Mouse (Mus musculus) C3H10T1/2 (cell line): ENCODE measurements around the gene Ifnl3. TPM values are rescaled to one million over a fixed set of nuclear protein-coding genes. Genes with fewer than 3 reads are reported as not detected.

Experiments used
- polyA plus RNA-seq, 2 experiments: library from polyadenylated mRNA; unstranded; fragments of >200 nt; fragmentation: generic; extraction: Trizol; gene quantifications; one replicate each; pipeline ENCODE4 v1.2.1; 2012; ENCODE audit warnings: missing spikeins in 2 of 2

The Ifnl3 gene
- polyA plus RNA-seq: not detected

DNA sequence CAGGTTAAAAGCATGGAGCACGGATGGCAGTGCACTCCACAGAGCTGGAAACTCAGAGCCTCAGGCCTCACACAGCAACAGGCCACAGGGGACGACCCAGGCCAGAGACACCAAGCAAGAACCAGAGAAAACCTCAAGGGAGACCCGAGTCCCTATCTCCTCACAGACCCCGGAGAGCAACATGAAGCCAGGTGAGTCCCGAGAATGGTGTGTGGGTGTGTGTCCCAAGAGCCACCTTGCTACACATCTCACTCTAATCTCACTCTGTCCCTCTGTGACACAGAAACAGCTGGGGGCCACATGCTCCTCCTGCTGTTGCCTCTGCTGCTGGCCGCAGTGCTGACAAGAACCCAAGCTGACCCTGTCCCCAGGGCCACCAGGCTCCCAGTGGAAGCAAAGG is at the start of gene Ifnl3:
TSS of gene Ifnl3 (plus strand) at position 301 of the 400 bp plus-strand sequence.

DNA sequence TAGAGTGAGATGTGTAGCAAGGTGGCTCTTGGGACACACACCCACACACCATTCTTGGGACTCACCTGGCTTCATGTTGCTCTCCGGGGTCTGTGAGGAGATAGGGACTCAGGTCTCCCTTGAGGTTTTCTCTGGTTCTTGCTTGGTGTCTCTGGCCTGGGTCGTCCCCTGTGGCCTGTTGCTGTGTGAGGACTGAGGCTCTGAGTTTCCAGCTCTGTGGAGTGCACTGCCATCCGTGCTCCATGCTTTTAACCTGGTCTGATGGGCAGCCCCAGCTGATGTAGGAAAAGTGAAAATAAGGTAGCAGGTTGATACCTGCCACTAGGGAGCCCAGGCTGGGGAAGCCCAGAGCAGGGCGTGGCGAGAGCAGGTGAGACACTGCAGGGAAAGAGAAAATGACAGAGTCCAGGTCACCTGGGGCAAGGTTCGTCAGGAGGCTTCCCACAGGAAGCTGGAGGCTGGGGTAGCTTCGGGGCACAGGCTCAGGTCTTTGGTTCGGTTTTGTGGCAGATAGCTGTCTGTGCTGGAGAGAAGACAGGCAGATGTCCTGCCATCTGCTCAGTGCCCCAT is 12.1 kb upstream of the Ifnl3 start, which contains the start of gene Ifnl2:
TSS of gene Ifnl2 (minus strand) at position 51 of the 570 bp plus-strand sequence.

DNA sequence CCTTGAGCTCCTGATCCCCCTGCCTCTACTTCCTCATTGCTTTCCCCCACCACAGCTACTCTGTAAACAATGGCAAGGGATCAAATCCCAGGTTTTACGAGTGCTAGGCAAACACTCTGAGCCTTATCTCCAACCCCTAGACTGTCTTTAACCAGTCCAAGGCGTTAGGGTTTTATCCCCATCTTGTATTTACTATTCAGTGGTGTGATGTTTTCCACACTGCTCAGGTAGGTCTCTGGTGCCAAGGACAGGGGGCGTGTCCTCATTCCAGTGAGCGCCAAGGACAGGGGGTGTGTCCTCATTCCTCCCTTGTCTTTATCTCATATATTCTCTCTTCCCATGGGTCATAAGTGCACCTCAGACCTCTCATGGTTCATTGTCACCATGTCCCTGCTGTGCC is 17.9 kb downstream of the Ifnl3 start, which contains the start of gene Sycn:
TSS of gene Sycn (plus strand) at position 360 of the 400 bp plus-strand sequence.

DNA sequence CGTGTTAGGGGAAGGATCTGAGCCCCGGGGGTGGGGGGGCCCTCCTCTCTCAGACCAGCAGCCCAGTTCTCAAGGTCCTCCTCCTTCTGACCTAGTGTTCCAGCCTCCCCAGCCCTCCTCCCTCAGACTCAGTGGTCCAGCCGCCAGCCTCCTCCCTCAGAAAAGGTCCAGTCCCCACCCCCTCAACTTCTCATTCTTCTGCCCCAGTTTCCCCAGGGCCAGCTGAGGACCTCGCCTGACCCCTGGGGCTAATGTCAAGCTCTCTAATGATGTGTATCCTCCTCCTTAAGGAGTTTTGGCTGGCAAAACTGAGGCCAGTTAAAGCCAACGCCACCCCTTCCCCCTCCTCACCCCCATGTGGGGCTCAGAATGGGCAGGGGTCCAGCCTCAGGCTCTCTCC is 24.5 kb downstream of the Ifnl3 start, which contains the start of gene Nccrp1:
TSS of gene Nccrp1 (minus strand) at position 101 of the 400 bp plus-strand sequence.

Other genes with a start within 250 kb of the Ifnl3 start
- gene Eid2b, start 245.1 kb upstream of the Ifnl3 start, polyA plus RNA-seq: 1 to 10 TPM; 1.6 to 7.0 TPM
- gene Selenov, start 231.7 kb upstream of the Ifnl3 start, polyA plus RNA-seq: not detected
- gene Dll3, start 220.6 kb upstream of the Ifnl3 start, polyA plus RNA-seq: under 1 TPM in 1 of 2 experiments, not detected in 1; 0.02 TPM
- 100 to 1,000 TPM in 1 of 2 experiments, 10 to 100 TPM in 1; 52.9 to 176 TPM for gene Timm50, start 210.8 kb upstream of the Ifnl3 start, polyA plus RNA-seq
- gene Supt5, start 184.1 kb upstream of the Ifnl3 start, polyA plus RNA-seq: 100 to 1,000 TPM in 1 of 2 experiments, 10 to 100 TPM in 1; 59.3 to 103 TPM
- over 10,000 TPM in 1 of 2 experiments, 1,000 to 10,000 TPM in 1; 5,175 to 11,723 TPM for gene Rps16, start 172.2 kb upstream of the Ifnl3 start, polyA plus RNA-seq
- gene Plekhg2, start 150.2 kb upstream of the Ifnl3 start, polyA plus RNA-seq: 10 to 100 TPM in 1 of 2 experiments, 1 to 10 TPM in 1; 7.3 to 36.1 TPM
- 10 to 100 TPM in 1 of 2 experiments, 1 to 10 TPM in 1; 3.3 to 11.2 TPM for gene Zfp36, start 142.6 kb upstream of the Ifnl3 start, polyA plus RNA-seq
- 10 to 100 TPM; 42.7 to 61.9 TPM for gene Med29, start 130.1 kb upstream of the Ifnl3 start, polyA plus RNA-seq
- 10 to 100 TPM; 14.8 to 40.0 TPM for gene Paf1, start 129.9 kb upstream of the Ifnl3 start, polyA plus RNA-seq
- gene Gmfg, start 85.4 kb upstream of the Ifnl3 start, polyA plus RNA-seq: under 1 TPM; 0.14 to 0.22 TPM
- gene Lrfn1, start 70.9 kb upstream of the Ifnl3 start, polyA plus RNA-seq: under 1 TPM; 0.01 to 0.11 TPM
- gene Ifnl2, start 12.4 kb upstream of the Ifnl3 start, polyA plus RNA-seq: not detected
- not detected for gene Sycn, start 18.0 kb downstream of the Ifnl3 start, polyA plus RNA-seq
- not detected for gene Nccrp1, start 24.4 kb downstream of the Ifnl3 start, polyA plus RNA-seq
- 10 to 100 TPM; 14.8 to 48.1 TPM for gene Samd4b, start 75.3 kb downstream of the Ifnl3 start, polyA plus RNA-seq
- 10 to 100 TPM; 15.0 to 33.1 TPM for gene Pak4, start 75.3 kb downstream of the Ifnl3 start, polyA plus RNA-seq
- gene Acp7, start 108.5 kb downstream of the Ifnl3 start, polyA plus RNA-seq: not detected
- gene Fbxo27, start 170.0 kb downstream of the Ifnl3 start, polyA plus RNA-seq: not detected
- 1 to 10 TPM in 1 of 2 experiments, under 1 TPM in 1; 0.95 to 6.2 TPM for gene Fbxo17, start 194.0 kb downstream of the Ifnl3 start, polyA plus RNA-seq
- gene Mrps12, start 219.0 kb downstream of the Ifnl3 start, polyA plus RNA-seq: 100 to 1,000 TPM; 146 to 201 TPM
- gene Sars2, start 219.2 kb downstream of the Ifnl3 start, polyA plus RNA-seq: 10 to 100 TPM; 10.5 to 14.6 TPM
- not detected for gene Ccer2, start 233.3 kb downstream of the Ifnl3 start, polyA plus RNA-seq
- gene Sirt2, start 243.9 kb downstream of the Ifnl3 start, polyA plus RNA-seq: 100 to 1,000 TPM in 1 of 2 experiments, 10 to 100 TPM in 1; 54.4 to 105 TPM
- 10 to 100 TPM; 35.1 to 38.9 TPM for gene Nfkbib, start 244.7 kb downstream of the Ifnl3 start, polyA plus RNA-seq